Mouse (Mus musculus) MEL (cell line): Measurements from ENCODE around the gene Snapc4. TPM values are rescaled to one million over a fixed set of nuclear protein-coding genes. Genes with fewer than 3 reads are reported as not detected.

Source experiments
- DNase-seq: peaks from one replicate; pipeline ENCODE4 v3.0.0; 2011; ENCODE audit warnings: low read depth, low spot score
- H3K27ac ChIP-seq: 2 replicates; pipeline ENCODE4 v1.5.1; 2012; ENCODE audit warnings: low read depth, mild to moderate bottlenecking, control low read depth, low read length, moderate library complexity; ENCODE audit not compliant: control insufficient read depth
- H3K27me3 ChIP-seq, 2 experiments: fragments of 150-350 bp in 1 of 2; sonication (generic) in 1 of 2; 2 replicates each; pipeline ENCODE4 v1.6.1; 2012; ENCODE audit warnings: low read length in 2 of 2, mild to moderate bottlenecking in 2 of 2, improper control_type of control experiment in 1 of 2, moderate library complexity in 1 of 2; ENCODE audit not compliant: insufficient read depth in 2 of 2, control insufficient read depth in 1 of 2
- H3K36me3 ChIP-seq, 2 experiments: 2 replicates each; pipeline ENCODE4 v1.6.1; 2012 to 2014; ENCODE audit warnings: low read length in 2 of 2, improper control_type of control experiment in 1 of 2, inconsistent platforms in 1 of 2, mild to moderate bottlenecking in 1 of 2; ENCODE audit not compliant: insufficient read depth in 2 of 2, control insufficient read depth in 1 of 2
- H3K4me1 ChIP-seq, 2 experiments: fragments of 150-350 bp in 1 of 2; sonication (generic) in 1 of 2; 2 replicates each; pipeline ENCODE4 v1.6.1; 2012; ENCODE audit warnings: low read length in 2 of 2, improper control_type of control experiment in 1 of 2, mild to moderate bottlenecking in 1 of 2; ENCODE audit not compliant: insufficient read depth in 2 of 2, control insufficient read depth in 1 of 2
- H3K4me3 ChIP-seq, 2 experiments: fragments of 150-350 bp in 1 of 2; sonication (generic) in 1 of 2; 2 replicates each; pipeline ENCODE4 v1.5.1; 2012; ENCODE audit warnings: low read depth in 2 of 2, low read length in 2 of 2, mild to moderate bottlenecking in 2 of 2, moderate library complexity in 2 of 2, control low read depth in 1 of 2, improper control_type of control experiment in 1 of 2; ENCODE audit not compliant: control insufficient read depth in 1 of 2, insufficient read depth in 1 of 2
- H3K79me2 ChIP-seq: 2 replicates; pipeline ENCODE4 v1.6.1; 2012; ENCODE audit warnings: mild to moderate bottlenecking, low read length, moderate library complexity; ENCODE audit not compliant: control insufficient read depth, poor library complexity, insufficient read depth
- H3K9ac ChIP-seq: 2 replicates; pipeline ENCODE4 v1.6.1; 2012; ENCODE audit warnings: low read depth, mild to moderate bottlenecking, control low read depth, low read length, moderate library complexity; ENCODE audit not compliant: control insufficient read depth, poor library complexity, severe bottlenecking
- H3K9me3 ChIP-seq: fragments of 150-350 bp; sonication (generic); replicated peaks from 2 replicates; pipeline ENCODE4 v1.6.1; 2012; ENCODE audit warnings: mild to moderate bottlenecking, low read length, improper control_type of control experiment, moderate library complexity; ENCODE audit not compliant: insufficient read depth
- CHD2 ChIP-seq: IDR thresholded peaks from 2 replicates; pipeline ENCODE4 v1.6.1; 2011; ENCODE audit warnings: low read length, improper control_type of control experiment
- CTCF ChIP-seq, 3 experiments: IDR thresholded peaks in 2 of 3; conservative IDR thresholded peaks in 1 of 3; 2 replicates each; pipeline ENCODE4 v1.5.1; 2011 to 2012; ENCODE audit warnings: low read length in 3 of 3, low read depth in 2 of 3, mild to moderate bottlenecking in 2 of 3, improper control_type of control experiment in 1 of 3, inconsistent platforms in 1 of 3, mixed read lengths in 1 of 3, moderate library complexity in 1 of 3; ENCODE audit not compliant: control insufficient read depth in 1 of 3, insufficient read depth in 1 of 3, poor library complexity in 1 of 3, severe bottlenecking in 1 of 3
- E2F4 ChIP-seq: IDR thresholded peaks from 2 replicates; pipeline ENCODE4 v1.6.1; 2011; ENCODE audit warnings: low read depth, low read length, improper control_type of control experiment, borderline replicate concordance
- GABPA ChIP-seq: IDR thresholded peaks from 2 replicates; pipeline ENCODE4 v1.6.1; 2012; ENCODE audit warnings: low read depth, mild to moderate bottlenecking, inconsistent platforms, low read length, improper control_type of control experiment, moderate library complexity
- GATA1 ChIP-seq: IDR thresholded peaks from 2 replicates; pipeline ENCODE4 v1.6.1; 2011; ENCODE audit warnings: low read depth, low read length, improper control_type of control experiment
- HCFC1 ChIP-seq: IDR thresholded peaks from 2 replicates; pipeline ENCODE4 v1.6.1; 2012; ENCODE audit warnings: low read depth, mild to moderate bottlenecking, inconsistent platforms, low read length, improper control_type of control experiment, moderate library complexity
- JUND ChIP-seq: IDR thresholded peaks from 2 replicates; pipeline ENCODE4 v1.6.1; 2011; ENCODE audit warnings: low read depth, mild to moderate bottlenecking, improper control_type of control experiment, low read length
- MAFK ChIP-seq: IDR thresholded peaks from 2 replicates; pipeline ENCODE4 v1.6.1; 2011; ENCODE audit warnings: low read depth, mild to moderate bottlenecking, low read length, improper control_type of control experiment, borderline replicate concordance
- MAZ ChIP-seq: IDR thresholded peaks from 2 replicates; pipeline ENCODE4 v1.6.1; 2012; ENCODE audit warnings: low read depth, mild to moderate bottlenecking, inconsistent platforms, low read length, improper control_type of control experiment
- MEF2A ChIP-seq: IDR thresholded peaks from 2 replicates; pipeline ENCODE4 v1.6.1; 2014; ENCODE audit warnings: low read depth, mild to moderate bottlenecking, inconsistent platforms, low read length, improper control_type of control experiment; ENCODE audit not compliant: poor library complexity, insufficient replicate concordance, severe bottlenecking; ENCODE audit errors: extremely low read depth
- MYB ChIP-seq: IDR thresholded peaks from 2 replicates; pipeline ENCODE4 v1.6.1; 2011; ENCODE audit warnings: mild to moderate bottlenecking, low read depth, low read length, improper control_type of control experiment
- MYC ChIP-seq: IDR thresholded peaks from 2 replicates; pipeline ENCODE4 v1.6.1; 2011; ENCODE audit warnings: low read depth, mild to moderate bottlenecking, low read length, improper control_type of control experiment, moderate library complexity
- NELFE ChIP-seq: IDR thresholded peaks from 2 replicates; pipeline ENCODE4 v1.6.1; 2011; ENCODE audit warnings: low read depth, low read length, improper control_type of control experiment
- POLR2A ChIP-seq, 2 experiments: IDR thresholded peaks; 2 replicates each; pipeline ENCODE4 v1.6.1; 2011 to 2012; ENCODE audit warnings: low read length in 2 of 2, mild to moderate bottlenecking in 2 of 2, control low read depth in 1 of 2, improper control_type of control experiment in 1 of 2, low read depth in 1 of 2, moderate library complexity in 1 of 2; ENCODE audit not compliant: control insufficient read depth in 1 of 2, insufficient read depth in 1 of 2, poor library complexity in 1 of 2
- RAD21 ChIP-seq: IDR thresholded peaks from 2 replicates; pipeline ENCODE4 v1.6.1; 2011; ENCODE audit warnings: mild to moderate bottlenecking, low read depth, low read length, improper control_type of control experiment
- SIN3A ChIP-seq: IDR thresholded peaks from 2 replicates; pipeline ENCODE4 v1.6.1; 2012; ENCODE audit warnings: low read length, improper control_type of control experiment, inconsistent platforms
- SMC3 ChIP-seq: IDR thresholded peaks from 2 replicates; pipeline ENCODE4 v1.6.1; 2011; ENCODE audit warnings: low read depth, low read length, improper control_type of control experiment
- TBP ChIP-seq: IDR thresholded peaks from 2 replicates; pipeline ENCODE4 v1.8.0; 2011; ENCODE audit warnings: low read depth, low read length, improper control_type of control experiment
- TCF12 ChIP-seq: IDR thresholded peaks from 2 replicates; pipeline ENCODE4 v1.6.1; 2014; ENCODE audit warnings: low read depth, mild to moderate bottlenecking, inconsistent platforms, low read length, improper control_type of control experiment, moderate library complexity
- UBTF ChIP-seq: IDR thresholded peaks from 2 replicates; pipeline ENCODE4 v1.6.1; 2012; ENCODE audit warnings: low read depth, mild to moderate bottlenecking, inconsistent platforms, low read length, improper control_type of control experiment, moderate library complexity, borderline replicate concordance; ENCODE audit not compliant: insufficient read depth
- USF2 ChIP-seq, 2 experiments: IDR thresholded peaks; 2 replicates each; pipeline ENCODE4 v1.6.1; 2011 to 2012; ENCODE audit warnings: improper control_type of control experiment in 2 of 2, low read length in 2 of 2, borderline replicate concordance in 1 of 2, inconsistent platforms in 1 of 2, low read depth in 1 of 2, mild to moderate bottlenecking in 1 of 2; ENCODE audit not compliant: insufficient read depth in 1 of 2
- ZNF384 ChIP-seq: IDR thresholded peaks from 2 replicates; pipeline ENCODE4 v1.6.1; 2012; ENCODE audit warnings: low read depth, mild to moderate bottlenecking, inconsistent platforms, low read length, improper control_type of control experiment
- polyA plus RNA-seq, 2 experiments: library from polyadenylated mRNA; stranded (reverse) in 1 of 2; unstranded in 1 of 2; fragments of >175 nt in 1 of 2; fragments of >200 nt in 1 of 2; gene quantifications; 2 replicates each; pipeline versions ENCODE4 v1.2.1 to v1.2.4; 2012; ENCODE audit warnings: low replicate concordance in 2 of 2, low read depth in 1 of 2; ENCODE audit not compliant: insufficient read length in 2 of 2, insufficient read depth in 1 of 2, missing spikeins in 1 of 2
- total RNA-seq: library from RNA; depleted of rRNA; stranded (reverse); fragments of 300-350 nt; gene quantifications from 2 replicates; pipeline ENCODE4 v1.2.3, GENCODE M21; 2012

Snapc4 gene
- total and polyA plus RNA-seq, 3 experiments = 49.3 to 57.6 TPM; not detected in 1

- H3K36me3 ChIP-seq = peaks cover 0 to 2% of the 10 kb centered on the region in 2 experiments; a peak in 1 of 4 replicates
- DNase-seq = no peak
Measured at GRCm38 (mm10) chr2:26356231-26356630, 24.2 kb downstream of the Snapc4 start.

GRCm38 (mm10) chr2:26354401-26354800 lies 26.1 kb downstream of the Snapc4 start:
- Histone ChIP-seq H3K36me3 (peaks cover 0 to 5% of the 10 kb centered on the region in 2 experiments; a peak in 2 of 4 replicates), H3K79me2 (peaks cover 14% of the 10 kb centered on the region), H3K27ac (no peak overlapping the region), H3K4me3 (no peak overlapping the region), H3K9me3 (no peaks in the 10 kb centered on the region), H3K4me1 (peaks cover 0 to 15% of the 10 kb centered on the region in 2 experiments; a peak in 2 of 4 replicates), H3K27me3 (no peaks in the 10 kb centered on the region; a peak in 1 of 4 replicates), H3K9ac (no peak overlapping the region)
- DNase-seq = no peak
- TF ChIP-seq CHD2 (no peak), GATA1 (no peak), GABPA (no peak), TBP (no peak), NELFE (no peak), CTCF (IDR thresholded peaks at IDR 0.05 in 2 of 3, conservative IDR thresholded peaks at IDR 0.05 in 1 of 3; ENCODE audit: control insufficient read depth in 1 of 3, insufficient read depth in 1 of 3, low read depth in 2 of 3, low read length in 3 of 3, poor library complexity in 1 of 3, severe bottlenecking in 1 of 3) (no peak), E2F4 (no peak)

More at GRCm38 (mm10) chr2:26356231-26356630, 24.2 kb downstream of the Snapc4 start:
- H3K9me3 ChIP-seq = no peaks in the 10 kb centered on the region
- H3K79me2 ChIP-seq = peaks cover 9% of the 10 kb centered on the region
- peaks cover 0 to 8% of the 10 kb centered on the region in 2 experiments; a peak in 2 of 4 replicates for H3K4me1 ChIP-seq
- TF ChIP-seq MYC (no peak), SIN3A (no peak), MYB (no peak), HCFC1 (no peak), SMC3 (no peak), UBTF (no peak), RAD21 (no peak), ZNF384 (no peak), USF2 (IDR thresholded peaks at IDR 0.05; ENCODE audit: borderline replicate concordance in 1 of 2, insufficient read depth in 1 of 2, low read depth in 1 of 2, low read length in 2 of 2) (no peak), MAFK (no peak), POLR2A (IDR thresholded peaks at IDR 0.05; ENCODE audit: control insufficient read depth in 1 of 2, insufficient read depth in 1 of 2, low read depth in 1 of 2, low read length in 2 of 2, poor library complexity in 1 of 2) (no peak), MEF2A (no peak), JUND (no peak), TCF12 (no peak), GABPA (no peak), CHD2 (no peak), MAZ (no peak), E2F4 (no peak), CTCF (IDR thresholded peaks at IDR 0.05 in 2 of 3, conservative IDR thresholded peaks at IDR 0.05 in 1 of 3; ENCODE audit: control insufficient read depth in 1 of 3, insufficient read depth in 1 of 3, low read depth in 2 of 3, low read length in 3 of 3, poor library complexity in 1 of 3, severe bottlenecking in 1 of 3) (no peak)
- H3K27ac ChIP-seq = no peak overlapping the region
- H3K27me3 ChIP-seq = no peaks in the 10 kb centered on the region; a peak in 1 of 4 replicates
- no peak overlapping the region for H3K4me3 ChIP-seq
- no peak overlapping the region for H3K9ac ChIP-seq
